Mouse (Mus musculus) kidney, adult 11 months (tissue): ENCODE measurements around the gene Paqr4.
"Not testable (repeated sequence)": the region's sequence is repeated elsewhere in the genome, so short reads cannot be mapped to it uniquely, and the experiment has no call there.

Source experiments
- DNase-seq: peaks from one replicate; pipeline ENCODE4 v3.0.0; 2022

Paqr4 gene

DNA sequence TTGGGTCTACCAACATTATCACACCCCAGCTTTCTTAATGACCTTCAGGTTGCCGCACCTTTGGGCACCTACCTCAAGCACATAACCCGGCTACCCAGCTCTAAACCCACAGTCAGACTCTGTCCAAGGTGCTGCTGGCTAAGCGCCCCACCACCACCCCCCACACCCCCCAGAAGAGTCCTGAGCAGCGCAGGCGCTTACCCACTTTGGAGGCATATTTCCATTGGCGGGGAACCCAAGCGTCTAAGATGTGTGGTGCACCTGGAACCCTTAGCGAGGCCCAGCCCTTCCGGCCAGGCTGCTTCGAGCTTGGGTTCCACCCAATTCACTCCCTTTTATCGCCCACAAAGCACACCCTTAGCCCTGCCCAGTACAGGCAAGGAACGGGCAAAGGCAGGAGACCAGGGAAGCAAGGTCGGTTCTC, at the start of gene Paqr4:
Gene Paqr4, minus strand, starts transcription at position 270 of the 424 bp plus-strand sequence.
- no peak for DNase-seq

DNA sequence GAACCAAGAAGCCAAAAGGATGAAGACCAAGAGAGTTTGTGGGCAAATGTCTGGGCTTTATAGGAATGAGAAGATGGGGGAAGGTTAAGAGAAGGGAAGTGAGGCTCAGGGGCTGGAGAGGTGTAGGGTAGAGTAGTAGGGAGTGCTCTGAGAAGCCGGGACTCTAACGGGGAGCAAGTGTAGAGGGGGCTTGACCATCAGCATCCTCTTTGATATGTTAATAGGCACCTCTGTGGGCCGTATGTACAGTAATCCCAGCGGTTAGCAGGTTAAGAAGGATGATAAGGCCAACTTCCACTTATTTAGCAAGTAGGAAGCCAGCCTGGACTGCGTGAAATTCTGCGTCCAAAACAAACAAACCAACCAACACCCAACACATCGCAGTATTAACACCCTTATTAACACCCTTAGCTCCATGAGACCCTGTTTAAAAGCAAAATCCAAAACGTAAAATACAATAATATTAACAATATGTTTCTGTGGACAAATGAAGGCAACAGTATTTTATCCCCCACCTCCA, 49.1 kb upstream of the Paqr4 start:
- no peak for DNase-seq

DNA sequence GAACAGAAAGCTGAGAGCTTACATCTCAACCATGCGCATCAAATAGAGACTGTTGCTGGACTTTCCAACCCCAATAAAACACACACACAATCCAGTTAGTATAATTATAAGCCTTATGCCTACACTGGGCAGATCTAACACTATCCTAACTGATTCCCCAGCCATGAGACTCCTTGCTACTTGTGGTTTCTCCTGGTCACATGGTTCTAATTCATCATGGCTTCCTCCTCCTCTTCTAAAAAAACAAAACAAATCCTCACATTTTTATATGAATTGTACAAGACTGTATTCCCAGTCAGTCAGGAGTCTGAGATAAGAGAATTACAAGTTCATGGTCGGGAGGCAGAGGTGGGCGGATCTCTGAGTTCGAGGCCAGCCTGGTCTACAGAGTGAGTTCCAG, 48.3 kb upstream of the Paqr4 start:
- no peak for DNase-seq

DNA sequence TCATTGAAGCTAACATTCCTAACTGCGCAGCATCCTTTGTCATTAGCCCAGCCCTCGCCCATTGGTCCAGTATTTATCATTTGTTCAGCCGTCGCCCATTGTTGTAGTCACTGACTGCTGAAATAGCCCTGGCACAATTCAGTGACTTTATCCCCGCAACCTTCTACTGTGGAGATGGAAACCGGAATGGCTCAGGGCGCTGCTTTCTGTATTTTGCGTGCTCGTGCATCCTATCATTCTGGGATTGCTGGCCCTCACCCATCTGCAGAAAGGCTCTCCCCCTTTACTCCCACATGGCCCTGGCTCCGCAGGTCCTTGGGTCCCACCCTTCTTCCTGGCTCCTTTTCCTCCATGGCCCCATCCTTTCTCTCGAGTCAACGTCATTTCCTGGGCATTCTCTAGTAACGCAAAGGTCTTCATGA, 45.9 kb upstream of the Paqr4 start:
- no peak for DNase-seq

DNA sequence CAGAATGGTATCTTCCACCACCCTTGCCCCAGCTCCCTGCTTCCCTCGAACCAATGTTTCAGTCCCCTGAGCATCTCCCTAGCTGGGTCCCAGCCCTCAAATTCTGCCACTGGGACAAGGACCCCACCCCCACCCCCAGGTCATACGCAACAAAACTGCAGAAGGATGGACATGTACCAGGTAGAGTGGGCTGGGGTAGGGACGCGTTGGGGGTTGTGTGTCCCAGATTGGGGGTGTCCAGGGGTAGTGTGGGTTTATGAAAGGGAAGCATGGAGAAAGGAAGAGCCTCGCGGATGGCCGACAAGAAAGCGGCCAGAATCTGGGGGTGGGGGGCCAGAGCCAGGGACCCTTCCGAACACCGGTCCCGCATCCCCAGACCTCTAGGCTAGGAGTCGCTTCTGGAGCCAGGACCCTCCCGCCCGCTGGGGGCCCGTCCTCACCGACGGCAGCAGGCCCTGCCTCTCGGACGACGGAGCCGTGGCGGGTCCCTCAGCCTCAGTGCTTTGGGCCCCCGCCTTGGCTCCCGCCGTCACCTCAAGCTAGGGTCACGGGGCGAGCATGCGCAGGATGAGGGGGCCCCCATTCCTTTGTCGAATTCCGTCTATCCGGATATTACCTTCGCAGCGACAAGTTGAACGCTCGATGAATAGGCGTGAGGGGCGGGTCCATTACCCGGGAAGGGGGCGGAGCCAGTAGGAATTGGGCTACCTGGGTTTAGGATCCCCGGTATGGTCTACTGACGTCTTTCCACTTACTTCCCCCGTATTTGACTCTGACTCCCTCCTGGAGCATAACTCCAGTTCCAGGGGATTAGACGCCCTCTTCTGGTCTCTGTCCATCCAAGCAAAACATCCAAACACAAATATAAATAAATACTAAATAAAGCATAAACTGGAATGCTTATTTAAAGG, 45.1 kb upstream of the Paqr4 start, which contains the start of gene Flywch2:
Gene Flywch2, minus strand, starts transcription at position 521 of the 911 bp plus-strand sequence.
- peak; percentile 87 for DNase-seq

DNA sequence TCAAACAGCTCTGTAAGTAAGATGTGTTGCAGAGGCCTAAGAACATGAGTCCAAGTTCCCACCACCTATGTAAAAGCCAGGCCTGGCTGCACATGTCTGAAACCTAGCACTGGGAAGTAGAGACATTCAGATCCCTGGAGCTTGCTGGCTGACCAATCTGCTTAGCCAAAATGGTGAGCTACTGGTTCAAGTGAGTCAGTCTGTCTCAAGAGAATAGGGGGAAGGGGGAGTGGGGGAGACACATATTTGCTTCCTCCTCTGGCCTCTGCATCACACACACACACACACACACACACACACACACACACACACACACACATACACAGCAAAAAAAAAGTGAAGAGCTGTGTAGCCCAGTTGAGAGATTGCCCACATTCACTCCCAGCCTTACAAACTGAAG, 42.7 kb upstream of the Paqr4 start:
- no peak for DNase-seq

DNA sequence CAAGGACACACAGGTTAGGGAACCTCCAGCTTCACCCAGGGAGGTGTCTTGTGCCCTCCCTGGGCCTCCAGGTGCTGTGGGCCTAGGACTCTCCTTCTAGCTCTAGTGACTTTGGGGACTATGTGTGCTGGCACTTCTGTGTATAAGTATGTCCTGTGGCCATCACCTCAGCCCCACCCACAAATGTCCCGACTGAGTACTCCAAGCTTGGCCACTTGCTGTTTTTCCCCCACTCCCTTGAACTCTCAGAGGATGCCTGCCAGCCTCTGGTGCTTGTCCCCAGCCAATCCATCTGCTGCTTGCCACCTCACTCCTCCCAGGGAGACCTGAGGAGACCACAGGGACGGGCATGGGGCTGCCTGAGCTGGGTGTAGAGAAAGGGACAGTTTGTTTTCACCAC, 37.8 kb upstream of the Paqr4 start:
- DNase-seq = no peak

DNA sequence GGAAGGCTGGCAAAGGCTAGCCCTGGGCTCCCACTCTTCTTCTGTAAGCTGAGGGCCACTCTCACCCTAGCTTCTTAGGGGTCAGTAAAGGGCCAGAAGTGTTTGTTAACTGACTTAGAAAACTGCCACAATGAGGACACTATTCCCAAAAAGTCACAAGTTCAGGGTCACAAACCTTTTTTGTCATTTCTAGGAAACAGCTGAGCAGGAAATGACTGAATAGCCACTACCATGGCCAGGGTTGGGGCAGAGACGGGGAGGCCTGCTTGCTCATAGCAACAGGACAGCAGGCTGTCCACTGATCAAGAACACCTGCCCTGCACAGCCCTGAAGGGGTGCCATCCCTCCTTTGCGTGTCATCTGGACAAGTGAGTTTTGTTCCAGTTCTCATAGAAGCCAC, 36.5 kb upstream of the Paqr4 start:
- DNase-seq = no peak

DNA sequence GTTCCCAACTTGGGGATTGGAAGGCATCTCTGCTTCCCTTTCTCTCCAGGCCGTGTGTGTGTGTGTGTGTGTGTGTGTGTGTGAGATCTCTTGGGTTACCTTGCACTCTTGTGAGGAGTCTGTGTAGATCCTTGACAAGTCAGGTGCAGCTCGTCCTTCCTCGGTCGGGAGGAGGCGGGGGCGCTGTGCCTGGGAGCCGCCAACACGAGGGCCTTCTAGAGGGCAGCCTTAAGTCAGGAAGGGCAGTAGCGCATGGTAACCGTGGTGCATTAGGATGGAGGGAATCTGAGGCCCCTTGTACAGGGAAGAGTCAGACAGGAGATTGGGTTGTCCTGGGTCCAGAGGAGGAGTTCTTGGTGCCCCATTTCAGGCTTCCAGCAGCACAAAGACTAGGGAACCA, 35.5 kb upstream of the Paqr4 start:
- no peak for DNase-seq

DNA sequence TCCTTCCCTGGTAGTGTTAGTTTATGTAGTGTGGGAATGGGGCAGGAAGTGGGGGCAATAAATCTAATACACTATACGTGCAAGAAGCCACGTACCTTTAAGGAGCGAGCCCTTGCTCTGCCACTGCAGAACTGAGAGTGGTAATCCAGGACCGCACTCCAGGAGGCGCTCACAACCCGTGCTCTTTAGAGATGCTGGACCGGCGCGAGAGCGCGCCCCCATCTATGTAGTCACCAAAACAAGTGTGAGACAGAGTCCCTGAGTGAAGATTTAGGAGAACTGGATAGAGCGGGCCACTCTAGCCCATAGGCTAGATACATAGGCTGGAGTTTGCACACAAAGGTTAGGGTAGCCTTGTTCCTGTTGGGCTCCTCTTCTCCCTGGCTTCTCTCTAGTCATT, 33.4 kb upstream of the Paqr4 start:
- peak; percentile 81 for DNase-seq

DNA sequence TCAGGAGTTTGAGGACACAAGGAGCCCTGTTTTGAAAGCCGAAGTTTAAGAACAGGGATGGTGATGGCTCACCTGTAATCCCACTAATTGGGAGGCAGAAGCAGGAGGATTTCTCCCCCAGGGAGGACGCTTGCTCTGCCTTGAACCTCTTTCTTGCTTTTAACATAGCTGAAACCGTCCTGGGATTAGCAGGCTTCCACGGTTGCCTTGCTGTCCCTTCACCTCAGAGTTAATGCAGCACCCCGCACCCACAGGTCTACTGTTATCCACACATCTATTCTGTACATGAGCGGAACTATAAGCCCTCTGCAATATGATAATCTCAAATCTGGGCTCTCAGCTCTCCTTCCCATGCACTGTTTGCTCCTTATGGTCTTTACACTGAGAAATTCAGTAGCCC, 33.0 kb upstream of the Paqr4 start:
- DNase-seq = no peak

DNA sequence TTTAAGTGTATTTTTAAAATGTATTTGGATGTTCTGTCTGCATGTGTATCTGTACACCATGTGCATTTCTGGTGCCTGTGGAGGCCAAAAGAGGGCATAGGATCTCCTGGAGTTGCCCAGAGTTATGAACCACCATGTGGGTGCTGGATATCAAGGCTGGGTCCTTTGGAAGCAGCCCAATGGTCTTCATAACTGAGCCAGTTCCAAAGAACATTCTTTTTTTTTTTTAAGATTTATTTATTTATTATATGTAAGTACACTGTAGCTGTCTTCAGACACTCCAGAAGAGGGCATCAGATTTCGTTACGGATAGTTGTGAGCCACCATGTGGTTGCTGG, 31.5 kb upstream of the Paqr4 start:
- DNase-seq = not testable (repeated sequence)

DNA sequence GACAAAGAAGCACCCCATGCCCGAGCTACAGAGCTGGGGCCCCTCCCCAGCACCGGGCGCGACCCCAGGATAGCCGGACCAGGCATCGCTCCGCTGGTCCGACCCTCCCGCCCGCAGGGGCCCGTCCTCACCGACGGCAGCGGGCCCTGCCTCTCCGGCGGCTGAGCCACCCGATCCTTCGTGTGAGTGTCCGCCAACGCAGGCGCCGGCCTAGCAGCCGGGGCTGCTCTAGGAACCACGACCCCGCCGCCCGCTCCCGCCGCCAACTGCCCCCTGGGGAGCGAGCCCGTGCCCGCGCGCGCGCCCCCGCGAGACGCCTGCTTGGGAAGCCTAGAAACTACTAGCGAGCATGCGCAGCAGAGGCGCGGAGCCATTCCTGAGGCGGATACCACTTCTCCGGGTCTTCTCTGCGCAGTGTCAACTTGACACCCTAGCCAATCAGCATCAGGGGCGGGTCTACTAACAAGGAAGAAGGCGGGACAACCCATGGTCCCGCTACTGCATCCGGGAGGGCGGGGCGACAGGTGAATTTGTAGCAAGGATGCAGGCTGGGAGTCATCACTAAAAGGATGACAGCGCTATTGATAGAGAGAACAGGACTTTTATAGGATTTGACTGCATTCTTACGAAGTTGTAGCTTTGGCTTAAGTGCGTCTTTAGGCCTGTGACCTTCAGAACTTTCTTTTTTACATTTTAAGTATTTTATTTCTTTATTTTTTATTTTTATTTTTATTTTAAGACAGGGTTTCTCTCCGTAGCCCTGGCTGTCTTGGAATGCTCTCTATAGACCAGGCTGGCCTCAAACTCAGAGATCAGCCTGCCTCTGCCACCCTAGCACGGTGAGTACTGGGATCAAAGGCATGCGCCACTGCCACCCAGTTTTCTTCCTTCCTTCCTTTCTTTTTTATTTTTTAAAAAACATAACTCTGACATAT, 30.9 kb upstream of the Paqr4 start, which contains the start of gene Flywch1:
Gene Flywch1, minus strand, starts transcription at position 319 of the 935 bp plus-strand sequence.
- peak; percentile 99 for DNase-seq

DNA sequence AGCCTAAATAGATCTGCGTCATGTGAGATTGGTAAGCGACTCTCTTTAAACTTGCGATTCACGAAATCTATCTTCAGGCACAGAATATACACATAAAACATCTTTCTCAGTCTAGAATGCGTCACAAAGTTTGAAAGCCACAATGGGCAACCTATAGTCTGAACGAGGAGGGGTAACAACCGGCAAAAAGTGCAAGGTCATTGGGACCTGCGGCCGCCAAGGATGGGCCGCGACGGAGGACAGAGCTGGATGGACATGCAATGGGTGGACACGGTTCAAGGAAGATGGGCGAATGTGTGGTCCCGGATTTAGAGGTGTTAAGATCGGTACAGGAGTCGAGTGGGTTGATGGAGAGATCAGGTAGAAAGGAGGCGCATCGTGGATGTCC, 30.2 kb upstream of the Paqr4 start:
- DNase-seq = no peak

DNA sequence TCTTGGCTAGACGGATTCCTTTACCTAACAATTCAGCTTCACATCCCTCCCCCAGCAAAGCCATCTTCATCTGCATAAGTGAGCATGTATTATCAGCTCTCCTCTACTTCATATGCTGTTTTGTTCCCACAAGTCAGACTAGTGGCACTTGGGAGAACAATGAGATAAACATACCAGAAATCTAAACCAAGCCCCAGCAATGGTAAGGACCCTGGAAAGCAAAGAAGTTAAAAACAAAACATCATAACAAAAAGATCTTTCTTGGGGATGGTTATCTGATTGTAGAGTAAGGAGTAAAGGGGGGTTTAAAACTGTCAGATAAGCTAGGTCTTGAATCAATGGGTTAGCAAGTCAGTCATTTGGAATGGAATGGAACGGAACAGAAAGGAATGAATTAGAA, 29.8 kb upstream of the Paqr4 start:
- no peak for DNase-seq

DNA sequence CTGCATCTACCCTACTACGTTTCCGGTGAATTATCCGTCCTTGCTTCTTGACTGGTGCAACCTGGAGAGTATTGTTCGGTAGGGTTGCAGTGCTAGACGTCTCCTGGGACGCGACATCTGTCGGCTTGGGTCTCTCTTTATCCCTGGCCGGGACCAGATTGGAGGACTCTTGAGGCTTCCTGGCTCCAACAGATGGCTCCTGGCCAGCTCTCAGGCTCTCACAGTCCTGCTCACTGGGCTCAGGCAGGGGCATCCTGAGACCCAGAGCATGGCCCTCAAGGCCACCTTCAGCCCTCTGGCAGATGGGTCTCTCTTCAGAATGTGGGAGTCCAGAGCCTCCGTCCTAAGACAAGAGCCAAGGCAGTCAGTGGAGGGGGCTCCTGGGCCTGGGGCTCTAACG, 22.3 kb upstream of the Paqr4 start:
- no peak for DNase-seq

DNA sequence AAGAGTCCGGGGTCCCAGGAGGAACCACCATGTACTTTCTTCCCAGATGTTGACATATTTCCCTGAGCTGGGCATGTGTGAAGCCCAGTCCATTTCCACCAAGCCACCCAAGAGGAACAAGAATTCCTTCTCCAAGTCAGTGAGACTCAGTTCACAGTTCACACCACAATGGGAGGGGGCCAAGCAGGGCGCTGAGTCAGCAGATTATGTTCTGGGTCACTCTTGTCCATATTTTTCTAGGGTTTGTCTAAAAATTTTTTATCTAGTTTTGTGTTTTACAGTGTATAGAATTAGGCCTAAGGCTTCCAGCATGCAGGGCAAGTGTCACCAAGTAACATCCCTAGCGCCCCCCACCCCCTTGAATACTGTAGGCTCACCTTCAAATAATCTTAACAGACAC, 20.5 kb upstream of the Paqr4 start:
- no peak for DNase-seq

DNA sequence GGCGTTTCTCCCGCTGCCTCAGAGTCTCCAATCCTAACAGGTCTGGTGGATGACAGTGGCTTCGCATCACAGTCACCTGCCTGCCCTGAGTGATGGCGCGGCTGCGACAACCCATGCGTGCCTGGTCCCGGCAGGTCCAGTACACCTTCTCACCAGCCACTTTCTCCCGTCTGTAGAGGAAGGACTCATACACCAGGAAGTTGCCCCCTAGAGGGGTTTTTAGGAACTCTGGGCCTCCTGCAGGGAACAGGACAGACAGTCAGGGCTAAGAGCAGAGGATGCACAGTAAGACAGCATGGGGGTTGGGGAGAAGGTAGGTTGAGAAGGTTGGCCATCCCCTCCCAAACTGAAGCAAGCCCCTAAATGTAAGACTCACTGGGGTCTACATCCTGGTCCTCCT, 19.6 kb upstream of the Paqr4 start:
- DNase-seq = no peak

DNA sequence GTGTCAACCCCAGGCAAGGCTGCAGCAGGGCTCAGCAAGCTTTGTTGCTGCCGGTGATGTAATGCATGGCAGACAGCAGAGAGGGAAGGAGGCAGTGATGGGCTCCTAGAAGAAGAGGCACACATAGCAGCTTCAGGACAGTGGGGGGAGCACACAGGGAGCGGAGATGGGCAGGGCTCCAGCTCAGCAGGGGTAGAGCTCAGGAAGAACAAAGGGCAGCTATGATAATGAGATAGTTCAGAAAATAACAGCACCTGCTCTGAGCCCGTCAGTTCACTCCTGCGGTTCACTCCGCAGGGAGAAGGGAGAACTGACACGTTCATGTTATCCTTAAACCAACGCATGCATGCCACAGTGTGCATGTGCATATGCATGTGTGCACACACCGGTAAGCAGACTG, 18.1 kb upstream of the Paqr4 start:
- no peak for DNase-seq

DNA sequence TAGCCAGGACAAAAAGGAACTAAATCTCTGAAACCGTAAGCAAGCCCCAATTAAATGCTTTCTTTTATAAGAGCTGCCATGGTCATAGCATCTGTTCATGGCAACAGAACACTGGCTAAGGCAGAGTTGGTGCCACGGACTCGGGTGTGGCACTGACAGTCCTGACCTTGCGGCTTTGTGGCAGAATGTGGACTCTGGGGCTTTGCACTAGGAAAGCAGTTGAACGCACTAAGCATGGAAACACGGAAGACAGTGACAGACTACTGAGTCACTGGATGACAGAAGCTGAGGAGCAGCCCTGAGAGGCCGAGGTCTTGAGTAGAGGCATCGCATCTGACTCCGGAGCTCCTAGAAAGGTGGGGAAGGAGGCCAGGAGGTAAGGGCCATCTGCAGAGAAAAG, 16.9 kb upstream of the Paqr4 start:
- DNase-seq = no peak

DNA sequence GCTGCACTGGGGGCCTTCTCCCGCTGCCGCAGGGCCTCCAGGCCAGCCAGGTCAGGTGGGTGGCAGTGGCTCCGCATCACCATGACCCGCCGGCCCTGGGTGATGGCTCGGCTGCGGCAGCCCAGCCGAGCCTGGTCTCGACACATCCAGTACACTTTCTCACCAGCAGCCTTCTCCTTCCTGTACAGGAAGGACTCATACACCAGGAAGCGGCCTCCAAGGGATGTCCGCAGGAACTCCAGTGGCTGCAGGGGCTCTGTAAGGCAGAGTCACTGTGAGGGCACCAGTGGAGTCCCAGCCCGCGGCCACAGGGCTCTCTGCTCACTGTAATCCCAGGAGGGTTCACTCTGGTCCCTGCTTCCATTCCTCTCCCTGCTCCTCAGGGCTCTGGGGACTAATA, 15.0 kb upstream of the Paqr4 start:
- DNase-seq = peak; percentile 35

DNA sequence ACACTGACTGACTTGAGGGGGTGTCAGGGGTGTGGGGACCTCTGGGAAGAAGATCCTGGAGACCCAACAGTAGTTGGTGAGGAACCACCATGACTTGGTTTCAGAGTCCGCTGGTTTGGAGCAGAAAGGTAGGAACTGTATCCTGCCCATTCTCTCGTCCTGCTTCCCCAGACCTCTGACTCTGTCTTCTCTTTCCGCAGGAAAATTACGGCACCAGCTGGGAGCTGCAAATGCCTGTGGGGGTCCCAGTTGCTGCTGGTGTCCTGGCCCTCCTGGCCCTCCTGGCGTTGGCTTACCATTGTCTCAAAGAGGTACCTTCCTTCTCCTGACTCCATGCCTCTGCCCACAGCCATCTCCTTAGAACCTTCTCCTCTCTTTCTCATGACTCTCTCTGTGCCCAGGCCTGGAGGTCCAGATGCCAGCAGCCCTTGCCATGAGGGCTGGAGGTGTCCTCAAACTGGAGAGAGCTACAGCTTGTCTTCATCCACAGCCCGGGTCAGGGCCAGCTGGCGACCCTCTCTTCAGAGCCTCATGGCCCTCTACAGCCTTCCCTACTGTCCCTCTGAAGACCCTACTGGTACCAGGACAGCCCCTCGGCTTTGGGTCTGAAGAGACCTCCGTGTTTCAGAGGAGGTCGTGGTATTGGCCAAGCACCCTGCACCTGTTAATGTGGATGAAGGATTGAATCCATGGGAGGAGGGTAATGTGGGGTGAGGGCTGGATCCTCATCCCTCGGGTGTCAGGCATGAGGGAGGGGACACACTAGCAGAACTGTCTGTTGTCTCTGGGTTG, 8.9 kb upstream of the Paqr4 start:
- no peak for DNase-seq
